Mouse (Mus musculus) brain, embryonic 14.5 days (tissue): ENCODE measurements around the gene Dcp1a.

Experiments
- CTCF ChIP-seq: fragments of 200-500 bp; IDR thresholded peaks from 2 replicates; pipeline ENCODE4 v1.5.1; 2012; ENCODE audit warnings: inconsistent platforms, mild to moderate bottlenecking, moderate library complexity, borderline replicate concordance; ENCODE audit not compliant: insufficient read depth, insufficient read length; ENCODE audit errors: extremely low read depth
- POLR2A ChIP-seq: fragments of 200-500 bp; IDR thresholded peaks from 2 replicates; pipeline ENCODE4 v1.6.1; 2012; ENCODE audit warnings: mild to moderate bottlenecking, inconsistent platforms, borderline replicate concordance; ENCODE audit not compliant: poor library complexity, insufficient read depth, insufficient read length, severe bottlenecking; ENCODE audit errors: extremely low read depth

GRCm38 (mm10) chr14:30463312-30463711 lies 16.0 kb upstream of the Dcp1a start:
- no peak for TF ChIP-seq CTCF
- no peak for TF ChIP-seq POLR2A
